Mouse (Mus musculus) ES-E14 (cell line): ENCODE data around the gene Dapk1. TPM values are rescaled to one million over a fixed set of nuclear protein-coding genes. Genes with fewer than 3 reads are reported as not detected.

Source experiments
- DNase-seq: peaks from one replicate; pipeline ENCODE4 v3.0.0-alpha.2; 2013; ENCODE audit warnings: low read depth, low spot score
- H3K27ac ChIP-seq: 2 replicates; pipeline ENCODE4 v1.5.1; 2012; ENCODE audit warnings: low read depth, mild to moderate bottlenecking, low read length, moderate library complexity, mixed read lengths; ENCODE audit not compliant: poor library complexity, insufficient read depth, severe bottlenecking
- H3K36me3 ChIP-seq: 2 replicates; pipeline ENCODE4 v1.6.1; 2012; ENCODE audit warnings: mild to moderate bottlenecking, low read length, moderate library complexity, mixed read lengths; ENCODE audit not compliant: control insufficient read depth, poor library complexity, insufficient read depth, severe bottlenecking
- H3K4me1 ChIP-seq, 2 experiments: fragments of 150-350 bp in 1 of 2; sonication (generic) in 1 of 2; 2 replicates each; pipeline ENCODE4 v1.6.1; 2012; ENCODE audit warnings: low read length in 2 of 2, mild to moderate bottlenecking in 1 of 2, mixed read lengths in 1 of 2; ENCODE audit not compliant: control insufficient read depth in 2 of 2, insufficient read depth in 2 of 2, poor library complexity in 1 of 2
- H3K4me3 ChIP-seq, 2 experiments: fragments of 150-350 bp in 1 of 2; sonication (generic) in 1 of 2; 2 replicates each; pipeline ENCODE4 v1.5.1; 2012; ENCODE audit warnings: low read length in 2 of 2, low read depth in 1 of 2, mild to moderate bottlenecking in 1 of 2, mixed read lengths in 1 of 2; ENCODE audit not compliant: insufficient read depth in 1 of 2, poor library complexity in 1 of 2, severe bottlenecking in 1 of 2
- H3K9ac ChIP-seq: 2 replicates; pipeline ENCODE4 v1.6.1; 2012; ENCODE audit warnings: low read depth, mild to moderate bottlenecking, low read length, mixed read lengths; ENCODE audit not compliant: poor library complexity, insufficient read depth, severe bottlenecking
- H3K9me3 ChIP-seq: fragments of 150-350 bp; sonication (generic); 2 replicates; pipeline ENCODE4 v1.6.1; 2012; ENCODE audit warnings: low read depth, mild to moderate bottlenecking, low read length; ENCODE audit not compliant: control insufficient read depth, insufficient read depth
- CHD2 ChIP-seq: IDR thresholded peaks from 2 replicates; pipeline ENCODE4 v1.6.1; 2014; ENCODE audit warnings: mild to moderate bottlenecking, low read depth, low read length, inconsistent platforms
- HCFC1 ChIP-seq: IDR thresholded peaks from 2 replicates; pipeline ENCODE4 v1.6.1; 2012; ENCODE audit warnings: low read length, inconsistent platforms, borderline replicate concordance; ENCODE audit not compliant: insufficient read depth
- MAFK ChIP-seq: IDR thresholded peaks from 2 replicates; pipeline ENCODE4 v1.6.1; 2014; ENCODE audit warnings: mild to moderate bottlenecking, low read depth, low read length, inconsistent platforms; ENCODE audit not compliant: insufficient read depth
- ZC3H11A ChIP-seq: IDR thresholded peaks from 2 replicates; pipeline ENCODE4 v1.6.1; 2012; ENCODE audit warnings: low read depth, mild to moderate bottlenecking, inconsistent platforms, low read length, borderline replicate concordance
- ZNF384 ChIP-seq: IDR thresholded peaks from 2 replicates; pipeline ENCODE4 v1.6.1; 2012; ENCODE audit warnings: low read depth, low read length, inconsistent platforms
- in situ Hi-C, 2 experiments: fragments of 600-800 bp; cut with MboI; formaldehyde crosslinking; loops; one replicate each; pipeline ENCODE4 v1.15.1; 2025; ENCODE audit warnings: low sequenced_read_pairs in 2 of 2, inconsistent platforms in 1 of 2; ENCODE audit not compliant: unreplicated experiment in 2 of 2
- total RNA-seq: library from RNA; depleted of rRNA; stranded (reverse); fragments of 300-350 nt; gene quantifications from 2 replicates; pipeline ENCODE4 v1.2.3, GENCODE M21; 2012

Dapk1 gene
- total RNA-seq, 1 experiment, result 18.2 TPM

DNA sequence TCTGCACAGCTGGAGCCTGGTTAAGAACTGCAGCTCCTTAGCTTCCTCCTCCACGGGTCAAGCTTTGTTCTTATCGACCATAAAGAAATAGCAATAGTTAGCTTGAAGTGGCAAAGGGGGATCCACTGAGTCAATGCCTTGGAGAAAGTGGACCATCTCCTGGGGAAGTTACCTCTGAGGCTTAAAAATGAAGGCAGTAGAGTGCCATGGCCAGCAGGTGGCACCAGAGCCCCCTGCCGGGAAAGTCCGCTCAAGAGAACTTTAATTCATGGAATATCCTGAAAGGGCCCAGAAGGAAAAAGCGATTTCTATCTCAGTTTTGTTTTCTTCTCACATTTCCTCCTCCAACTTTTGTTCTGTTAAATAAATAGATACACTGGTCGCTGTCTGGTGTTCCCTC, 157.4 kb downstream of the Dapk1 start:
- TF ChIP-seq ZC3H11A (no peak), HCFC1 (no peak), CHD2 (no peak), ZNF384 (no peak), MAFK (no peak)
- peaks cover 20% of the 10 kb centered on the region; the same call in 1 of the 2 replicates for H3K36me3 ChIP-seq
- H3K4me3 ChIP-seq, result no peak overlapping the region
- no peak overlapping the region for H3K27ac ChIP-seq
- H3K9ac ChIP-seq, result no peak overlapping the region
- H3K4me1 ChIP-seq, result no peaks in the 10 kb centered on the region
- H3K9me3 ChIP-seq, result no peaks in the 10 kb centered on the region
- in situ Hi-C loops, result loop anchor here in 1 of 2 experiments (5.0 kb wide), 1 partner anchor 53 kb away; no protein-coding TSS in a partner anchor
- DNase-seq, result no peak

GRCm38 (mm10) chr13:60760392-60760791, 158.6 kb downstream of the Dapk1 start:
- no peak overlapping the region for H3K27ac ChIP-seq
- in situ Hi-C loops, result no loop called here
- H3K36me3 ChIP-seq, result peaks cover 19% of the 10 kb centered on the region; the same call in 1 of the 2 replicates
- no peaks in the 10 kb centered on the region for H3K9me3 ChIP-seq
- TF ChIP-seq CHD2 (no peak), HCFC1 (no peak), ZC3H11A (no peak), MAFK (no peak), ZNF384 (no peak)
- DNase-seq, result no peak
- no peaks in the 10 kb centered on the region for H3K4me1 ChIP-seq
- H3K4me3 ChIP-seq, result no peak overlapping the region
- H3K9ac ChIP-seq, result no peak overlapping the region; the same call in 1 of the 2 replicates

DNA sequence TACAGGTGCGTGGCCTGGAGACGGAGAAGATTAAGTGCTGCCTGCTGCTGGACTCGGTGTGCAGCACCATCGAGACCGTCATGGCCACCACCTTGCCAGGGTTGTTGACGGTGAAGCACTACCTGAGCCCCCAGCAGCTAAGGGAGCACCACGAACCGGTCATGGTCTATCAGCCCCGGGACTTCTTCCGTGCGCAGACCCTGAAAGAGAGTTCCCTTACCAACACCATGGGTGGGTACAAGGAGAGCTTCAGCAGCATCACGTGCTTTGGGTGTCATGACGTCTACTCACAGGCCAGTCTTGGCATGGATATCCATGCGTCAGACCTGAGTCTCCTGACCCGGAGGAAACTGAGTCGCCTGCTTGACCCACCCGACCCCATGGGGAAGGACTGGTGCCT, 159.4 kb downstream of the Dapk1 start:
- no peak for TF ChIP-seq ZC3H11A
- no peak for TF ChIP-seq HCFC1
- no peak for TF ChIP-seq MAFK
- TF ChIP-seq CHD2, result no peak
- TF ChIP-seq ZNF384, result no peak
- no peak for DNase-seq
- Histone ChIP-seq H3K36me3 (peaks cover 19% of the 10 kb centered on the region; the same call in 1 of the 2 replicates), H3K4me3 (no peak overlapping the region), H3K4me1 (no peaks in the 10 kb centered on the region), H3K9me3 (no peaks in the 10 kb centered on the region), H3K27ac (no peak overlapping the region), H3K9ac (no peak overlapping the region)
- in situ Hi-C loops, result no loop called here

- in situ Hi-C loops, result no loop called here
- no peaks in the 10 kb centered on the region for H3K9me3 ChIP-seq
- H3K9ac ChIP-seq, result no peak overlapping the region
- H3K27ac ChIP-seq, result no peak overlapping the region
- H3K4me3 ChIP-seq, result no peak overlapping the region
- H3K36me3 ChIP-seq, result no peaks in the 10 kb centered on the region
- TF ChIP-seq CHD2, result no peak
- TF ChIP-seq HCFC1, result no peak
- no peak for TF ChIP-seq ZC3H11A
- no peak for TF ChIP-seq MAFK
- no peak for TF ChIP-seq ZNF384
- no peaks in the 10 kb centered on the region for H3K4me1 ChIP-seq
- DNase-seq, result no peak
These were observed 178.8 kb downstream of the Dapk1 start for GRCm38 (mm10) chr13:60780534-60780933.

GRCm38 (mm10) chr13:60783301-60783700, 181.6 kb downstream of the Dapk1 start:
- no peak overlapping the region for H3K9ac ChIP-seq
- no peaks in the 10 kb centered on the region for H3K4me1 ChIP-seq
- DNase-seq, result no peak
- H3K9me3 ChIP-seq, result no peaks in the 10 kb centered on the region
- H3K4me3 ChIP-seq, result no peak overlapping the region
- H3K36me3 ChIP-seq, result no peaks in the 10 kb centered on the region
- in situ Hi-C loops, result no loop called here
- no peak for TF ChIP-seq CHD2
- TF ChIP-seq HCFC1, result no peak
- no peak for TF ChIP-seq MAFK
- no peak for TF ChIP-seq ZNF384
- H3K27ac ChIP-seq, result no peak overlapping the region
